Mouse (Mus musculus) lung, postnatal 0 days (tissue): ENCODE data around the gene Maats1. TPM values are rescaled to one million over a fixed set of nuclear protein-coding genes. Genes with fewer than 3 reads are reported as not detected.

Source experiments
- ATAC-seq: fragments of 200-750 bp; cut with Nextera tagmentation; 2 replicates; pipeline ENCODE4 v1.8.0; 2017; ENCODE audit warnings: moderate library complexity
- DNase-seq: peaks from one replicate; pipeline ENCODE4 v3.0.0-alpha.2; 2016; ENCODE audit warnings: low spot score
- H3K27ac ChIP-seq: fragments of 300-500 bp; sonication (generic); 2 replicates; pipeline ENCODE4 v1.5.1; 2014; ENCODE audit warnings: antibody characterized with exemption, mild to moderate bottlenecking, low read length, mixed read lengths
- H3K27me3 ChIP-seq: fragments of 300-500 bp; sonication (generic); replicated peaks from 2 replicates; pipeline ENCODE4 v1.6.1; 2014; ENCODE audit warnings: low read length, mixed read lengths; ENCODE audit not compliant: insufficient read depth
- H3K36me3 ChIP-seq: fragments of 300-500 bp; sonication (generic); 2 replicates; pipeline ENCODE4 v1.6.1; 2014; ENCODE audit warnings: low read length, mixed read lengths; ENCODE audit not compliant: insufficient read depth
- H3K4me1 ChIP-seq: fragments of 300-500 bp; sonication (generic); 2 replicates; pipeline ENCODE4 v1.6.1; 2014; ENCODE audit warnings: antibody characterized with exemption, low read depth, low read length, mixed read lengths; ENCODE audit not compliant: insufficient read depth
- H3K4me2 ChIP-seq: fragments of 300-500 bp; sonication (generic); replicated peaks from 2 replicates; pipeline ENCODE4 v1.6.1; 2014; ENCODE audit warnings: low read depth, mild to moderate bottlenecking, low read length, moderate library complexity, mixed read lengths
- H3K4me3 ChIP-seq: fragments of 300-500 bp; sonication (generic); 2 replicates; pipeline ENCODE4 v1.5.1; 2014; ENCODE audit warnings: low read depth, low read length
- H3K9ac ChIP-seq: fragments of 300-500 bp; sonication (generic); replicated peaks from 2 replicates; pipeline ENCODE4 v1.6.1; 2014; ENCODE audit warnings: low read depth, mild to moderate bottlenecking
- H3K9me3 ChIP-seq: fragments of 300-500 bp; sonication (generic); 2 replicates; pipeline ENCODE4 v1.6.1; 2016; ENCODE audit warnings: low read length, mixed read lengths
- CTCF ChIP-seq: IDR thresholded peaks from 2 replicates; pipeline ENCODE4 v1.5.1; 2016; ENCODE audit warnings: antibody characterized with exemption, mild to moderate bottlenecking
- EP300 ChIP-seq: IDR thresholded peaks from 2 replicates; pipeline ENCODE4 v1.6.1; 2016; ENCODE audit warnings: antibody characterized with exemption, mild to moderate bottlenecking, control low read depth
- WGBS: fragments of 180-500 bp; shearing (Covaris S2); extraction: QIAGEN DNeasy Blood & Tissue Kit; methylation state at CpG from one replicate; pipeline ENCODE4 v1.1.7; 2014; 5-methylcytosine and 5-hydroxymethylcytosine counted together
- polyA plus RNA-seq: library from polyadenylated mRNA; unstranded; fragments of >200 nt; fragmentation: Nextera tagmentation; extraction: Ambion mirVana; gene quantifications from 2 replicates; pipeline ENCODE4 v1.2.1, GENCODE M21; 2015

Gene Maats1
- polyA plus RNA-seq, 1 experiment from 2014 or later = 2.6 TPM

DNA sequence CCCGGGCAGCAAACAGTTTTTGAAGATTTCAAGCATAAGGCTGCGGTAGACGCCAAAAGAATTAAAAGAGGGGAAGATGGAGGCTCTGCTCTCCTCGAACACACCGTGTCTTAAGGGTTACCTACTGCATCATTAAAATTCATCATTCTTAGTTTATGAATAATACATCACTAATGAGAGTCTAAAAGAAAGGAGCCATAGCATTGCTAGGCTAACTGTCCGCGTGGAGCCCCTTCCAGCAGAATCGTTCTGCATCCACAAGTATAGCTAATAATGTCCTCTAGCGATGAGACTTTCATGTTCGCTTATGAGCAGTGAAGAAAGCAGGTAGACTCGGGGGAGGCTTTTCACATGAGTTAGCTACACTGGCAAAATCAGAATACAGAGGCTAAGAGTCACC, 33.7 kb downstream of the Maats1 start:
- H3K4me1 ChIP-seq = no peaks in the 10 kb centered on the region
- DNase-seq = no peak
- WGBS = 88% methylated on average over 11 of the region's 11 CpGs
- H3K27me3 ChIP-seq = no peaks in the 10 kb centered on the region
- H3K4me3 ChIP-seq = no peak overlapping the region
- H3K27ac ChIP-seq = no peak overlapping the region
- no peak overlapping the region for H3K9ac ChIP-seq
- no peak for ATAC-seq
- H3K9me3 ChIP-seq = no peaks in the 10 kb centered on the region
- no peak for TF ChIP-seq CTCF
- TF ChIP-seq EP300 = no peak
- H3K36me3 ChIP-seq = no peaks in the 10 kb centered on the region
- no peak overlapping the region for H3K4me2 ChIP-seq

- no peaks in the 10 kb centered on the region for H3K36me3 ChIP-seq
- WGBS = 50% methylated on average over 7 of the region's 7 CpGs
- H3K4me1 ChIP-seq = no peaks in the 10 kb centered on the region
- H3K27ac ChIP-seq = no peak overlapping the region
- TF ChIP-seq CTCF = no peak
- TF ChIP-seq EP300 = no peak
- no peak for ATAC-seq
- no peak overlapping the region for H3K4me2 ChIP-seq
- H3K27me3 ChIP-seq = no peaks in the 10 kb centered on the region
- H3K9me3 ChIP-seq = no peaks in the 10 kb centered on the region
- no peak overlapping the region for H3K4me3 ChIP-seq
- no peak overlapping the region for H3K9ac ChIP-seq
- no peak for DNase-seq
Observed at GRCm38 (mm10) chr16:38307651-38308050, 34.3 kb downstream of the Maats1 start.

DNA sequence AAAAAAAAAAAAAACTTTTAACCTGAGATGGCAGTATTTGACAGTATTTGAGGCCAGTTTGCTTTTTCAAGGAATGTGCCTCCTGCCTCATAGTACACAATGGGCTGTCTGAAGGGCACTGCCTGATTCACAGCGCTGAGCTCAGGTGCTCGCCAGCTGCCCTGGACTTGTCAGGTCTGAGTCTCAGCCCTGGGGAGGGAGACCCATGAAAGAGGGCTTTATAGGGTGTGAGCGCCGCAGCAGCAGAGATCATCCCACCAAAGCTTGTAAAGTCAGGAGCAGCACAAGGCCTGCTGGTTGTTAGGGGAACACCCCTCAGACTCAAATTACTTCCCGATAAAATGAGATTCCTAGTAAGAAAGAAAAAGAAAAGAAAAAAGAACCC, 34.7 kb downstream of the Maats1 start:
- no peaks in the 10 kb centered on the region for H3K9me3 ChIP-seq
- no peak for DNase-seq
- TF ChIP-seq CTCF = no peak
- TF ChIP-seq EP300 = no peak
- H3K4me2 ChIP-seq = no peak overlapping the region
- no peak overlapping the region for H3K9ac ChIP-seq
- H3K4me3 ChIP-seq = no peak overlapping the region
- H3K27ac ChIP-seq = no peak overlapping the region
- no peaks in the 10 kb centered on the region for H3K4me1 ChIP-seq
- ATAC-seq = no peak
- 47% methylated on average over 5 of the region's 5 CpGs for WGBS
- H3K36me3 ChIP-seq = no peaks in the 10 kb centered on the region
- H3K27me3 ChIP-seq = no peaks in the 10 kb centered on the region

GRCm38 (mm10) chr16:38306571-38307220, 35.2 kb downstream of the Maats1 start:
- no peak overlapping the region for H3K4me2 ChIP-seq
- no peak for ATAC-seq
- peak; percentile 66 for TF ChIP-seq CTCF
- no peak for TF ChIP-seq EP300
- no peak overlapping the region for H3K9ac ChIP-seq
- no peaks in the 10 kb centered on the region for H3K27me3 ChIP-seq
- no peak for DNase-seq
- no peak overlapping the region for H3K27ac ChIP-seq
- H3K36me3 ChIP-seq = no peaks in the 10 kb centered on the region
- H3K4me1 ChIP-seq = no peaks in the 10 kb centered on the region
- no peak overlapping the region for H3K4me3 ChIP-seq
- 50% methylated on average over 18 of the region's 18 CpGs for WGBS
- no peaks in the 10 kb centered on the region for H3K9me3 ChIP-seq

DNA sequence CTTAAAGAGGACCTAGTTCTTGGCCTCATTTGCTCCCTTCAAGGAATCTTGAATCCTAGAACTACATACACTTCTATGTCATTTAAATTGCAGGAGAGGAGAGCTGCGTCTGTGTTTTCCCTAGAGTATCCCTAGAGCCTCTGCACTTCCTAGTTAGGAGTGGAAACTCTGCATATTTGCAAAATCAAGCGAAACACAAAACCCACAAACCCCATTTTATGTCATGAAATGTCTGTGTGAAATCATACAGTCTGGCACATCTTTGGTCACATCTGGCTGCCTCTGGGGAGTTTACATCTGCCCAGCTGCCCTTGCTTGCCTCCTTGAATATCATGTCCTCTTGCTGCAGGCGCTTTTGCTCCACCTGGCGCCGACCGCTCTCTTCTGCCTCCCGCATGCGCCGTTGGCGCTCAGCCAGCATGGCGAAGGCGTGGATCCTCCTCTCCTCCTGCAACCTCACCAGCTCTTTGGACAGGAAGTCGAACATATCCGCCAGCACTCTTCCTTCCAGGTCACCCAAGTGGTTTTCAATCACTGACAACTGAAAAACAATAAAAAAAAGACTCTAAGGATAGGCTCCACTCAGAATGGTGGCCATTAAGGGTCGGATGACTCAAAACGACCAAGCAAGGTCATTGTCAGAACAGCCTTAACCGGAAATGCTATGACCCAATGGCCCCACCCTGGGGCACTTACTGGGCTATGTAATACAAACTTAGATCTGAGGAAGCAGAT, 37.3 kb downstream of the Maats1 start:
- WGBS = 37% methylated on average over 17 of the region's 17 CpGs
- H3K36me3 ChIP-seq = no peaks in the 10 kb centered on the region
- H3K27me3 ChIP-seq = no peaks in the 10 kb centered on the region
- H3K4me3 ChIP-seq = peak overlapping the region; percentile 8; the same call in 1 of the 2 replicates
- H3K9me3 ChIP-seq = no peaks in the 10 kb centered on the region
- H3K4me1 ChIP-seq = no peaks in the 10 kb centered on the region
- no peak overlapping the region for H3K9ac ChIP-seq
- DNase-seq (peak; percentile 82), ATAC-seq (peak; percentile 96)
- peak overlapping the region; percentile 40; the same call in 1 of the 2 replicates for H3K4me2 ChIP-seq
- TF ChIP-seq CTCF = peak; percentile 37
- peak; percentile 86 for TF ChIP-seq EP300
- peak overlapping the region; percentile 28; the same call in 1 of the 2 replicates for H3K27ac ChIP-seq

DNA sequence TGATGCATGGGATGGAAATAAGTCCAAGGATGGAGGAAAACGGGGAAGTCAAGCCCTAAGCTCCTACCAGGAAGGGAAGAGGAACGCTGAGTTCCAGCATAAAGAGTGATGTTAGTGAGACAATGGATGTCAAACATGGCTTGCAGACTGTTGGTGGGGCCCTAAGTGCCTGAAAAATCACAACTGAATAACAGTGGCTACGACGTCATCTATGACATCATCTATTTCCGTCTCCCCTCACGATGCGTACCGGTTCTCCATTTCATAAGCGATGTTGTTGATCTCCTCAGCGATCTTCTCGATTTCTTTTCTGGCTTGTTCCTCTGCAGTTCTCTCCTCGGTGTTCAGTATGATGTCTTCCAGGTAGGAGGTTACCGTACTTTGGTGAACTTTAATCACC, 39.6 kb downstream of the Maats1 start:
- Histone ChIP-seq H3K4me2 (no peak overlapping the region), H3K36me3 (no peaks in the 10 kb centered on the region), H3K9ac (no peak overlapping the region), H3K4me1 (no peaks in the 10 kb centered on the region), H3K27ac (no peak overlapping the region), H3K27me3 (no peaks in the 10 kb centered on the region), H3K4me3 (no peak overlapping the region), H3K9me3 (no peaks in the 10 kb centered on the region)
- 86% methylated on average over 13 of the region's 13 CpGs for WGBS
- ATAC-seq (no peak), DNase-seq (no peak)
- TF ChIP-seq CTCF (no peak), EP300 (no peak)
